Mouse (Mus musculus) embryonic facial prominence, embryonic 10.5 days (tissue): Measurements from ENCODE around the gene H3f3b. TPM values are rescaled to one million over a fixed set of nuclear protein-coding genes. Genes with fewer than 3 reads are reported as not detected.

Experiments
- DNase-seq: peaks from one replicate; pipeline ENCODE4 v3.0.0-alpha.2; 2017; ENCODE audit warnings: low spot score
- H3K27ac ChIP-seq: fragments of 300-500 bp; sonication (generic); replicated peaks from 2 replicates; pipeline ENCODE4 v1.5.1; 2016; ENCODE audit warnings: mild to moderate bottlenecking
- H3K27me3 ChIP-seq: fragments of 300-500 bp; sonication (generic); replicated peaks from 2 replicates; pipeline ENCODE4 v1.6.1; 2016; ENCODE audit warnings: low read depth, mild to moderate bottlenecking; ENCODE audit not compliant: poor library complexity, severe bottlenecking
- H3K36me3 ChIP-seq: fragments of 300-500 bp; sonication (generic); replicated peaks from 2 replicates; pipeline ENCODE4 v1.6.1; 2016; ENCODE audit warnings: mild to moderate bottlenecking, moderate library complexity
- H3K4me1 ChIP-seq: fragments of 300-500 bp; sonication (generic); 2 replicates; pipeline ENCODE4 v1.6.1; 2016
- H3K4me3 ChIP-seq: fragments of 300-500 bp; sonication (generic); 2 replicates; pipeline ENCODE4 v1.5.1; 2016; ENCODE audit warnings: mild to moderate bottlenecking, moderate library complexity
- H3K9me3 ChIP-seq: fragments of 300-500 bp; sonication (generic); 2 replicates; pipeline ENCODE4 v1.6.1; 2016; ENCODE audit warnings: mild to moderate bottlenecking
- WGBS: fragments of 180-500 bp; shearing (Covaris S2); methylation state at CpG from one replicate; pipeline ENCODE4 v1.1.7; 2016; 5-methylcytosine and 5-hydroxymethylcytosine counted together
- polyA plus RNA-seq: library from polyadenylated mRNA; unstranded; fragments of >200 nt; fragmentation: Nextera tagmentation; extraction: Ambion mirVana; gene quantifications from 2 replicates; pipeline ENCODE4 v1.2.1, GENCODE M21; 2016

Gene H3f3b
- polyA plus RNA-seq, 1 experiment from 2014 or later, result 1,981 TPM

DNA sequence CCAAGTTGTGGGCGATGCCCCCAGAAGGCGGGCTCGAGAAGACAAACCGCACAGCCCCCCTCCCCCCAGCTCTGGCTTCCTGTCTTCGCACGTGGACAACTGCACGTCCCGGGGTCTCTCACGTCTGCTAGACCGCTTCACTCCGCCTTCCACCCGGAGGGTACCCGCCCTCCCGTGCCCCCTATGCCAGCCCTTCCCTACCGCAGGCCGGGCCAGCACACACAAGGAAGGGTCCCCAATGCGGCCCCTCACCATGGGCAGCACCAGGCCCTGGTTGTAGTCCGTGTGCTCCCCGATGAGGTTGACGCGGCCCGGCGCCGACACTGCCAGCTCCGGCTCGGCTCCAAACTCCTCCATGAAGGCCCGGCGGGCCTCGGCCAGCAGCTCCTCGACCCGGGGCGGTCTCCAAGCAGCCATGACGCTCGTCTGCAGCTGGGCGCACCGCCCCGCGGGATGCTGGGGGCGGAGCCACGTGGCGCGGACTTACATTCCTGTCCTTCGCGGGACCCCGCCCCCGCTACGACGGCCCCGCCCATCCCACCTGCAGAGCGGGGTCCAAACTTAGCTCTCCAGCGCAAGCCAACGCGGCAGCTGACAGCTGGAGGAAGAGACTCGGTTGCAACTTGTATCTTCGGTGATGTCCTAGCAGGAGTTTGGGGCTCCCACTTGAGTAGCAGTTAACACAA is 15.4 kb downstream of the H3f3b start, which contains the start of gene Galk1:
TSS of gene Galk1 (minus strand) at position 458 of the 686 bp plus-strand sequence.
- Histone ChIP-seq H3K27me3 (no peaks in the 10 kb centered on the region), H3K9me3 (no peaks in the 10 kb centered on the region), H3K4me3 (peak within 1 kb of the TSS; percentile 74), H3K36me3 (peaks cover 37% of the 10 kb centered on the region), H3K27ac (peak within 1 kb of the TSS; percentile 92), H3K4me1 (peaks cover 40% of the 10 kb centered on the region)
- under 1% methylated on average over 55 of the region's 55 CpGs for WGBS
- peak; percentile 96 for DNase-seq

- Histone ChIP-seq H3K27me3 (no peaks in the 10 kb centered on the region), H3K27ac (peak overlapping the region; percentile 92), H3K4me3 (peak overlapping the region; percentile 74), H3K4me1 (peaks cover 40% of the 10 kb centered on the region), H3K36me3 (peaks cover 44% of the 10 kb centered on the region), H3K9me3 (no peaks in the 10 kb centered on the region)
- 14% methylated on average over 14 of the region's 14 CpGs for WGBS
- DNase-seq, result peak; percentile 63
These were observed 16.1 kb downstream of the H3f3b start for GRCm38 (mm10) chr11:116011529-116012261.

- no peak for DNase-seq
- H3K27ac ChIP-seq, result 0 out of 2 replicates have a peak overlapping the region, but pooled peaks have one; percentile 40
- whole genome bisulfite sequencing, result 87% methylated on average over 5 of the region's 5 CpGs
- H3K9me3 ChIP-seq, result no peaks in the 10 kb centered on the region
- peaks cover 47% of the 10 kb centered on the region for H3K4me1 ChIP-seq
- H3K36me3 ChIP-seq, result peaks cover 52% of the 10 kb centered on the region
- H3K4me3 ChIP-seq, result peak overlapping the region; percentile 74; the same call in 1 of the 2 replicates
- H3K27me3 ChIP-seq, result no peaks in the 10 kb centered on the region
These were observed 16.8 kb downstream of the H3f3b start for GRCm38 (mm10) chr11:116010948-116011347.

- Histone ChIP-seq H3K4me1 (peaks cover 55% of the 10 kb centered on the region), H3K27me3 (no peaks in the 10 kb centered on the region), H3K9me3 (no peaks in the 10 kb centered on the region), H3K4me3 (peak overlapping the region; percentile 6; the same call in 1 of the 2 replicates), H3K36me3 (peaks cover 52% of the 10 kb centered on the region), H3K27ac (no peak overlapping the region)
- 91% methylated on average over 8 of the region's 8 CpGs for WGBS
- DNase-seq, result no peak
These were observed 17.6 kb downstream of the H3f3b start for GRCm38 (mm10) chr11:116010146-116010545.

DNA sequence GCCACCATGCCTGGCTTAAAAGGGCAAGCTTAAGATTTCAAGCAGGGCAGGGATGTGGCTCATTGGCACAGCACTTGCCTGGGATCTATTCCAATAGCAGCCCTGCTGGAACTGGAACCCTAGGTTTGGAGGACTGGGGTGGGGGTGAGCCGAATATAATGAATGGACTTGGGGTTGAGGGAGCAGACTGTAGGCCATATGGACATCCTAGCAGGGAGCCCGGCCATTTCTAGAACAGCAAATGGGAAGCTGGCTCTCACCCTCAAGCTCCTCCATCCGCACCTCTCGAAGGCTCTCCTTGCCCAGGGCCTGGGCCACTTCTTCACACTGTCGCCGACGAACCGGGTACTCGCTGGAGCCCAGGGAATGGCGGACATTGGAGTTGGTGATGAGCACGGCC is 18.1 kb downstream of the H3f3b start:
- H3K4me1 ChIP-seq, result peaks cover 55% of the 10 kb centered on the region
- WGBS, result 95% methylated on average over 11 of the region's 11 CpGs
- H3K27ac ChIP-seq, result no peak overlapping the region
- peaks cover 52% of the 10 kb centered on the region for H3K36me3 ChIP-seq
- H3K27me3 ChIP-seq, result no peaks in the 10 kb centered on the region
- no peaks in the 10 kb centered on the region for H3K9me3 ChIP-seq
- 0 out of 2 replicates have a peak overlapping the region, but pooled peaks have one; percentile 6 for H3K4me3 ChIP-seq
- no peak for DNase-seq

DNA sequence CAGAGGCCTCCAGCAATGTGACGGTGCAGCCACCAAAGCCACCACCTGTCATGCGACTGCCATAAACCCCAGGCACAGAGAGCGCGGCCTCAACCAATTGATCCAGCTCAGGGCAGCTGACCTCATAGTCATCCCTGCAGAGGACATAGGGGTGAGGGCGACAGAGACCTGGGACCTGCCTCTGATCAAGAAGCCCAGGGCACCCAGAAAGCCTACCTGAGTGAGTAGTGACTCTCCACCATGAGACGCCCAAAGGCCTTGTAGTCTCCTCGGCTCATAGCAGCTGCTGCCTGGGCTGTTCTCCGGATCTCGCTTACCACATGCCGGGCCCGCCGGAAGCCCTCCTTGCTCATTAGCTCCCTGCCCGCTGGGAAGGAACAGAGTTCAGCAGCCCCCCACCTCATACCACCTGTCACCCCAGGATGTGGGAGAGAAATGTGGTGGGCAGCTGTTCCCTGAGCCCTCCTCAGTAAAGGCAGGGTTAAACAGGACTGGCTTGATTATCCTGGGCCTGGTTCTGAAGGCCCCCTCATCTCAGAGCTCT is 18.9 kb downstream of the H3f3b start:
- Histone ChIP-seq H3K4me3 (no peak overlapping the region), H3K36me3 (peaks cover 52% of the 10 kb centered on the region), H3K4me1 (peaks cover 55% of the 10 kb centered on the region), H3K27ac (no peak overlapping the region), H3K27me3 (no peaks in the 10 kb centered on the region), H3K9me3 (no peaks in the 10 kb centered on the region)
- DNase-seq, result no peak
- 93% methylated on average over 13 of the region's 13 CpGs for WGBS

- no peaks in the 10 kb centered on the region for H3K9me3 ChIP-seq
- peaks cover 55% of the 10 kb centered on the region for H3K4me1 ChIP-seq
- 0 out of 2 replicates have a peak overlapping the region, but pooled peaks have one; percentile 11 for H3K4me3 ChIP-seq
- no peaks in the 10 kb centered on the region for H3K27me3 ChIP-seq
- H3K27ac ChIP-seq, result no peak overlapping the region
- no peak for DNase-seq
- H3K36me3 ChIP-seq, result peaks cover 52% of the 10 kb centered on the region
- WGBS, result 92% methylated on average over 11 of the region's 11 CpGs
These were observed 19.4 kb downstream of the H3f3b start for GRCm38 (mm10) chr11:116008411-116008810.

DNA sequence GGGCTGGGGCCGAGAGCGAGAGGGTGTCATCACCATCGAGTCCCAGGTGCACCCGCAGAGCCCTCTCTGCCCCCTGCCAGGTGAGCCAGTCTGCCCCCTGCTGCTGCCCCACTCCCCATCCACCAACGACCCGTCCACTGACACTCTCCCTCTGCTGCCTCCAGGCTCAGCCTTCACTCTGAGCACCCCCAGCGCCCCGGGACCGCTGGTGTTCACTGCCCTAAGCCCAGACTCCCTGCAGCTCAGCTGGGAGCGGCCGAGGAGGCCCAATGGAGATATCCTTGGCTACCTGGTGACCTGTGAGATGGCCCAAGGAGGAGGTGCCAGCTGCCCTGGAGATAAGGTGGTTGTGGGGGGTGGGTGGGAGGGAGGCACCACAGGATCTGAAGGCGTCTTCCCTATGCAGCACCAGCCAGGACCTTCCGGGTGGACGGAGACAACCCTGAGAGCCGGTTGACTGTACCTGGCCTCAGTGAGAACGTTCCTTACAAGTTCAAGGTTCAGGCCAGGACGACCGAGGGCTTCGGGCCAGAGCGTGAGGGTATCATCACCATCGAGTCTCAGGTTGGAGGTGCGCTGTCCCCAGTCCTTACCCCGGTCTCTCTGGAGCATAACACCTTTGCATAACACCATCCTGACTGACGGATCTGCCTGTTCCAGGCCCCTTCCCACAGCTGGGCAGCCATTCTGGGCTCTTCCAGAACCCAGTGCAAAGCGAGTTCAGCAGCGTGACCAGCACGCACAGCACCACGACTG is 20.5 kb downstream of the H3f3b start:
- no peak for DNase-seq
- Histone ChIP-seq H3K27ac (no peak overlapping the region), H3K36me3 (peaks cover 52% of the 10 kb centered on the region), H3K4me3 (no peak overlapping the region), H3K9me3 (no peaks in the 10 kb centered on the region), H3K27me3 (no peaks in the 10 kb centered on the region), H3K4me1 (peaks cover 47% of the 10 kb centered on the region)
- WGBS, result 89% methylated on average over 28 of the region's 28 CpGs

GRCm38 (mm10) chr11:116005701-116006419 is 21.9 kb downstream of the H3f3b start:
- 62% methylated on average over 9 of the region's 9 CpGs for WGBS
- Histone ChIP-seq H3K4me3 (peak overlapping the region; percentile 60), H3K27me3 (no peaks in the 10 kb centered on the region), H3K4me1 (peaks cover 39% of the 10 kb centered on the region), H3K36me3 (peaks cover 50% of the 10 kb centered on the region), H3K27ac (peak overlapping the region; percentile 83), H3K9me3 (no peaks in the 10 kb centered on the region)
- DNase-seq, result no peak

DNA sequence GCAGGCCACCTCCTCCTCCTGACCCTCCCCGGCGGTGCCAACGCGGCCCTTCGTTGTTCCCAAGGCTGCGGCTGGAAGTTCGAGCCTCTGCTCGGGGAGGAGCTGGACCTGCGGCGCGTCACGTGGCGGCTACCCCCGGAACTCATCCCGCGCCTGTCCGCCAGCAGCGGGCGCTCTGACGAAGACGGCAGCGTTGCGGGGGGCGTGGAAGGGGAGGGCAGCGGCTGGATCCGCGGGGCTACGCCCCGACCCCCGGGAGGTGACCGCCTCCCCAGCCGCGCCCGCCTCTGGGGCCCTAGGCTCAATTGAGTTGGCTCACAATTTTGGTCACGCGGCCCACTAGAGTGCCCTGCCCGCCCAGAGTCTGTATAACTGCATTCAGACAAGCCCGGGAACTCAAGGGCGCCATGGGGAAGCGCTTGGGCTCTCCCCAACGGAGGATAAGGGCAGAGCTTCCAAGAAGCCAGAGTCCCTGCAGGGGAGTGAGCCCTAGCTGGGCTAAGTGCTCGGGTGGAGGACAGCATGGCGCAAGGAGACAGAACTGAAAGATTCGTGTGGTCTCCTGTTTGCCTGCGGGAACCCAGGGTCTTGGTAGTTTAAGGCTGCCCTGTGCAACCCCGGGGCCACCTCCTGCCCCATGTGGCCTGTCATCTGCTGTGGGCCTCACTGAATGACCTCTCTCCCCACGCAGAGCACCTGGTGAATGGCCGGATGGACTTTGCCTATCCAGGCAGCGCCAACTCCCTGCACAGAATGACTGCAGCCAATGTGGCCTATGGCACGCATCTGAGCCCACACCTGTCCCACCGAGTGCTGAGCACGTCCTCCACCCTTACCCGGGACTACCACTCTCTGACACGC is 22.7 kb downstream of the H3f3b start:
- no peaks in the 10 kb centered on the region for H3K9me3 ChIP-seq
- H3K27me3 ChIP-seq, result peaks cover 6% of the 10 kb centered on the region
- peak overlapping the region; percentile 83 for H3K27ac ChIP-seq
- 5% methylated on average over 54 of the region's 54 CpGs for WGBS
- H3K4me1 ChIP-seq, result peaks cover 39% of the 10 kb centered on the region
- peak overlapping the region; percentile 60 for H3K4me3 ChIP-seq
- DNase-seq, result peak; percentile 91
- H3K36me3 ChIP-seq, result peaks cover 42% of the 10 kb centered on the region

- Histone ChIP-seq H3K27me3 (peaks cover 8% of the 10 kb centered on the region), H3K36me3 (peaks cover 34% of the 10 kb centered on the region), H3K4me1 (peaks cover 42% of the 10 kb centered on the region), H3K4me3 (peak overlapping the region; percentile 60), H3K27ac (peak overlapping the region; percentile 83), H3K9me3 (no peaks in the 10 kb centered on the region)
- WGBS, result 40% methylated on average over 8 of the region's 8 CpGs
- DNase-seq, result no peak
These were observed 23.5 kb downstream of the H3f3b start for GRCm38 (mm10) chr11:116004186-116004823.
